Mouse (Mus musculus): ENCODE results near the gene Lman1l.

GRCm38 (mm10) chr9:57575577-57575976, 45.0 kb downstream of the Lman1l start:
- no peak for TF ChIP-seq CTCF (IDR thresholded peaks at IDR 0.05; ENCODE audit: extremely low read depth, insufficient read depth, insufficient read length, insufficient replicate concordance)
- no peak for TF ChIP-seq POLR2A (IDR thresholded peaks at IDR 0.05; ENCODE audit: low read depth, low read length)
